Mouse (Mus musculus) forebrain, embryonic 12.5 days (tissue): ENCODE data around the gene Olfr1253. TPM values are rescaled to one million over a fixed set of nuclear protein-coding genes. Genes with fewer than 3 reads are reported as not detected.

ENCODE experiments used
- ATAC-seq: fragments of 200-750 bp; cut with Nextera tagmentation; 2 replicates; pipeline ENCODE4 v1.8.0; 2017; ENCODE audit warnings: moderate TSS enrichment; ENCODE audit not compliant: low FRiP score
- H3K27ac ChIP-seq: fragments of 300-500 bp; sonication (generic); 2 replicates; pipeline ENCODE4 v1.5.1; 2016; ENCODE audit warnings: mild to moderate bottlenecking
- H3K27me3 ChIP-seq: fragments of 300-500 bp; sonication (generic); 2 replicates; pipeline ENCODE4 v1.6.1; 2016; ENCODE audit warnings: mild to moderate bottlenecking
- H3K36me3 ChIP-seq: fragments of 300-500 bp; sonication (generic); replicated peaks from 2 replicates; pipeline ENCODE4 v1.6.1; 2016; ENCODE audit warnings: mild to moderate bottlenecking
- H3K4me1 ChIP-seq: fragments of 300-500 bp; sonication (generic); 2 replicates; pipeline ENCODE4 v1.6.1; 2016
- H3K4me2 ChIP-seq: fragments of 300-500 bp; sonication (generic); 2 replicates; pipeline ENCODE4 v1.6.1; 2016; ENCODE audit warnings: mild to moderate bottlenecking, moderate library complexity
- H3K4me3 ChIP-seq: fragments of 300-500 bp; sonication (generic); replicated peaks from 2 replicates; pipeline ENCODE4 v1.5.1; 2016; ENCODE audit warnings: mild to moderate bottlenecking
- H3K9ac ChIP-seq: fragments of 300-500 bp; sonication (generic); 2 replicates; pipeline ENCODE4 v1.6.1; 2016; ENCODE audit warnings: mild to moderate bottlenecking
- H3K9me3 ChIP-seq: fragments of 300-500 bp; sonication (generic); 2 replicates; pipeline ENCODE4 v1.6.1; 2016
- WGBS: fragments of 180-500 bp; shearing (Covaris S2); methylation state at CpG from one replicate; pipeline ENCODE4 v1.1.7; 2016; 5-methylcytosine and 5-hydroxymethylcytosine counted together
- polyA plus RNA-seq: library from polyadenylated mRNA; unstranded; fragments of >200 nt; fragmentation: Nextera tagmentation; extraction: Ambion mirVana; gene quantifications from 2 replicates; pipeline ENCODE4 v1.2.1, GENCODE M21; 2016

The Olfr1253 gene
- not detected in 2 replicates for polyA plus RNA-seq

GRCm38 (mm10) chr2:89756990-89757389, at the start of gene Olfr1253:
Gene Olfr1253, minus strand, starts transcription at chr2:89757090.
- H3K4me2 ChIP-seq, result no peak within 1 kb of the TSS
- no peaks in the 10 kb centered on the region for H3K9me3 ChIP-seq
- no peaks in the 10 kb centered on the region for H3K36me3 ChIP-seq
- no peaks in the 10 kb centered on the region for H3K4me1 ChIP-seq
- no peak for ATAC-seq
- H3K27me3 ChIP-seq, result no peaks in the 10 kb centered on the region
- H3K9ac ChIP-seq, result no peak within 1 kb of the TSS
- no peak within 1 kb of the TSS for H3K27ac ChIP-seq
- H3K4me3 ChIP-seq, result no peak within 1 kb of the TSS
- 89% methylated on average over 1 of the region's 1 CpGs for WGBS

GRCm38 (mm10) chr2:89799583-89799982, 42.7 kb upstream of the Olfr1253 start:
- ATAC-seq, result no peak
- H3K27ac ChIP-seq, result no peak overlapping the region
- 94% methylated on average over 3 of the region's 3 CpGs for WGBS

GRCm38 (mm10) chr2:89793519-89793918, 36.6 kb upstream of the Olfr1253 start, which contains the start of gene Olfr1254:
Gene Olfr1254, minus strand, starts transcription at chr2:89793619.
- ATAC-seq, result no peak
- no peaks in the 10 kb centered on the region for H3K4me1 ChIP-seq
- no peaks in the 10 kb centered on the region for H3K27me3 ChIP-seq
- no peaks in the 10 kb centered on the region for H3K9me3 ChIP-seq
- H3K4me2 ChIP-seq, result no peak within 1 kb of the TSS
- no peak within 1 kb of the TSS for H3K4me3 ChIP-seq
- no peaks in the 10 kb centered on the region for H3K36me3 ChIP-seq
- no peak within 1 kb of the TSS for H3K9ac ChIP-seq
- no peak within 1 kb of the TSS for H3K27ac ChIP-seq

More at GRCm38 (mm10) chr2:89799583-89799982, 42.7 kb upstream of the Olfr1253 start:
- no peak overlapping the region for H3K4me3 ChIP-seq
- no peaks in the 10 kb centered on the region for H3K9me3 ChIP-seq
- no peaks in the 10 kb centered on the region for H3K4me1 ChIP-seq
- no peaks in the 10 kb centered on the region for H3K36me3 ChIP-seq
- H3K4me2 ChIP-seq, result no peak overlapping the region
- H3K27me3 ChIP-seq, result no peaks in the 10 kb centered on the region
- H3K9ac ChIP-seq, result no peak overlapping the region

- Histone ChIP-seq H3K9ac (no peak within 1 kb of the TSS), H3K36me3 (no peaks in the 10 kb centered on the region), H3K27me3 (no peaks in the 10 kb centered on the region), H3K4me1 (no peaks in the 10 kb centered on the region), H3K9me3 (no peaks in the 10 kb centered on the region), H3K4me3 (no peak within 1 kb of the TSS), H3K27ac (no peak within 1 kb of the TSS), H3K4me2 (no peak within 1 kb of the TSS)
- no peak for ATAC-seq
- 76% methylated on average over 1 of the region's 1 CpGs for WGBS
Measured at GRCm38 (mm10) chr2:89724912-89725311, 32.0 kb downstream of the Olfr1253 start, which contains the start of gene Olfr1252. Gene Olfr1252, minus strand, starts transcription at chr2:89725012.

Other genes starting within 250 kb of the Olfr1253 start
- not detected in 2 replicates for gene Olfr1243, start 225.6 kb downstream of the Olfr1253 start, polyA plus RNA-seq
- not detected in 2 replicates for gene Olfr1245, start 178.6 kb downstream of the Olfr1253 start, polyA plus RNA-seq
- gene Olfr1246, start 163.9 kb downstream of the Olfr1253 start, polyA plus RNA-seq, result not detected in 2 replicates
- not detected in 2 replicates for gene Olfr1247, start 143.0 kb downstream of the Olfr1253 start, polyA plus RNA-seq
- not detected in 2 replicates for gene Olfr1248, start 138.8 kb downstream of the Olfr1253 start, polyA plus RNA-seq
- not detected in 2 replicates for gene Olfr1249, start 122.1 kb downstream of the Olfr1253 start, polyA plus RNA-seq
- not detected in 2 replicates for gene Olfr1250, start 95.6 kb downstream of the Olfr1253 start, polyA plus RNA-seq
- not detected in 2 replicates for gene Olfr1251, start 85.2 kb downstream of the Olfr1253 start, polyA plus RNA-seq
- gene Olfr1252, start 32.1 kb downstream of the Olfr1253 start, polyA plus RNA-seq, result not detected in 2 replicates
- not detected in 2 replicates for gene Olfr1254, start 36.5 kb upstream of the Olfr1253 start, polyA plus RNA-seq
- not detected in 2 replicates for gene Olfr1255, start 55.0 kb upstream of the Olfr1253 start, polyA plus RNA-seq
- gene Olfr1256, start 84.5 kb upstream of the Olfr1253 start, polyA plus RNA-seq, result not detected in 2 replicates
- 0.10 TPM in 1 of 2 replicates, not detected in the other for gene Olfr48, start 91.1 kb upstream of the Olfr1253 start, polyA plus RNA-seq
- not detected in 2 replicates for gene Olfr1257, start 121.3 kb upstream of the Olfr1253 start, polyA plus RNA-seq
- gene Olfr1258, start 170.2 kb upstream of the Olfr1253 start, polyA plus RNA-seq, result not detected in 2 replicates
- not detected in 2 replicates for gene Olfr1259, start 191.6 kb upstream of the Olfr1253 start, polyA plus RNA-seq
- gene Olfr1260, start 217.2 kb upstream of the Olfr1253 start, polyA plus RNA-seq, result not detected in 2 replicates
- not detected in 2 replicates for gene Olfr1261, start 234.1 kb upstream of the Olfr1253 start, polyA plus RNA-seq
- not detected in 2 replicates for gene Olfr1262, start 243.1 kb upstream of the Olfr1253 start, polyA plus RNA-seq